8 mouse cellular contexts compared by ENCODE assay signal in genomic region chr17:14943009-14943728, GRCm38 (mm10). TPM values are rescaled to one million over a fixed set of nuclear protein-coding genes. Genes with fewer than 3 reads are reported as not detected.
A peak's percentile ranks its signal among the peaks of the same experiment; 100 is the strongest.
DNase-seq lines count a peak whose midpoint lies in the region; ATAC-seq and TF ChIP-seq lines count a peak whose summit lies in the region.

Gene Wdr27, minus strand, starts transcription at chr17:14943158.
Gene 1600012H06Rik, plus strand, starts transcription at chr17:14943184.

- H3K9ac ChIP-seq in ES-Bruce4 (ENCODE audit: low read depth, poor library complexity, severe bottlenecking), result peak within 1 kb of the TSS; percentile 65
- peak within 1 kb of the TSS; percentile 91 for H3K9ac ChIP-seq in forebrain, embryonic 14.5 days (ENCODE audit: low read length)
- peak within 1 kb of the TSS; percentile 83 for H3K9ac ChIP-seq in neural tube, embryonic 15.5 days (replicated peaks)

- TF ChIP-seq POLR2A in ES-Bruce4 (IDR thresholded peaks at IDR 0.05; ENCODE audit: insufficient read depth, low read length), result no peak

- WGBS in forebrain, embryonic 14.5 days, result under 1% methylated on average over 54 of the region's 54 CpGs
- WGBS in neural tube, embryonic 15.5 days, result under 1% methylated on average over 54 of the region's 54 CpGs

- no peaks in the 10 kb centered on the region for H3K9me3 ChIP-seq in ES-Bruce4 (replicated peaks; ENCODE audit: control insufficient read depth, insufficient read depth, low read length, poor library complexity, severe bottlenecking)
- no peaks in the 10 kb centered on the region for H3K9me3 ChIP-seq in forebrain, embryonic 14.5 days (replicated peaks; ENCODE audit: control insufficient read depth, low read length)
- no peaks in the 10 kb centered on the region for H3K9me3 ChIP-seq in neural tube, embryonic 15.5 days (replicated peaks)

- peak; percentile 99 for DNase-seq in forebrain, embryonic 14.5 days (ENCODE audit: low spot score)
- peak; percentile 99 to 100 for DNase-seq in heart, postnatal 14 days
- peak; percentile 98 for DNase-seq in layer of hippocampus, adult 11-12 months (ENCODE audit: low spot score)
- peak; percentile 98 to 99 for DNase-seq in lung, adult 18-20 months
- DNase-seq in testis, postnatal 14 days (ENCODE audit: low spot score), result peak; percentile 98

- ATAC-seq in cerebellum, adult (ENCODE audit: insufficient number of reproducible peaks, low FRiP score, low TSS enrichment), result peak; percentile 99
- ATAC-seq in forebrain, embryonic 14.5 days, result peak; percentile 100
- ATAC-seq in neural tube, embryonic 15.5 days (ENCODE audit: low FRiP score), result peak; percentile 99

- no peak within 1 kb of the TSS; the same call in 1 of the 2 replicates for H3K27ac ChIP-seq in ES-Bruce4 (ENCODE audit: insufficient read depth, low read length)
- peak within 1 kb of the TSS; percentile 75 for H3K27ac ChIP-seq in forebrain, embryonic 14.5 days (ENCODE audit: low read depth, low read length)
- H3K27ac ChIP-seq in neural tube, embryonic 15.5 days (replicated peaks), result peak within 1 kb of the TSS; percentile 83

- peak within 1 kb of the TSS; percentile 92 for H3K4me3 ChIP-seq in ES-Bruce4 (ENCODE audit: low read depth, low read length)
- H3K4me3 ChIP-seq in forebrain, embryonic 14.5 days (ENCODE audit: low read depth, low read length), result peak within 1 kb of the TSS; percentile 78
- H3K4me3 ChIP-seq in neural tube, embryonic 15.5 days (replicated peaks), result peak within 1 kb of the TSS; percentile 83

- no peaks in the 10 kb centered on the region for H3K27me3 ChIP-seq in ES-Bruce4 (ENCODE audit: control insufficient read depth, insufficient read depth, low read length, poor library complexity, severe bottlenecking)
- H3K27me3 ChIP-seq in forebrain, embryonic 14.5 days (replicated peaks; ENCODE audit: control insufficient read depth, insufficient read depth, low read length), result no peaks in the 10 kb centered on the region
- H3K27me3 ChIP-seq in neural tube, embryonic 15.5 days (replicated peaks), result no peaks in the 10 kb centered on the region

- TF ChIP-seq EP300 in ES-Bruce4 (IDR thresholded peaks at IDR 0.05; ENCODE audit: insufficient read depth, low read depth, low read length), result 0 out of 2 replicates have a peak, but pooled peaks have one; percentile 46

- no peak for TF ChIP-seq CTCF in ES-Bruce4 (IDR thresholded peaks at IDR 0.05; ENCODE audit: low read depth, low read length)

- peaks cover 16% of the 10 kb centered on the region; the same call in 1 of the 2 replicates for H3K36me3 ChIP-seq in ES-Bruce4 (ENCODE audit: control insufficient read depth, insufficient read depth, low read length, poor library complexity, severe bottlenecking)
- H3K36me3 ChIP-seq in forebrain, embryonic 14.5 days (ENCODE audit: control insufficient read depth, insufficient read depth, low read length), result peaks cover 25% of the 10 kb centered on the region
- H3K36me3 ChIP-seq in neural tube, embryonic 15.5 days, result peaks cover 9% of the 10 kb centered on the region

- H3K4me1 ChIP-seq in ES-Bruce4 (ENCODE audit: control insufficient read depth, insufficient read depth, low read length), result no peaks in the 10 kb centered on the region
- peaks cover 14% of the 10 kb centered on the region for H3K4me1 ChIP-seq in forebrain, embryonic 14.5 days (ENCODE audit: control insufficient read depth, insufficient read depth, low read length)
- peaks cover 27% of the 10 kb centered on the region for H3K4me1 ChIP-seq in neural tube, embryonic 15.5 days

- H3K4me2 ChIP-seq in forebrain, embryonic 14.5 days (ENCODE audit: low read length), result peak within 1 kb of the TSS; percentile 95
- peak within 1 kb of the TSS; percentile 88 for H3K4me2 ChIP-seq in neural tube, embryonic 15.5 days

- intact Hi-C loops in heart, postnatal 14 days (cut with DNase I), result no loop called here

RNA-seq across cellular contexts. Expression of gene Wdr27, which starts in this region (rescaled TPM):
- polyA plus RNA-seq in ES-Bruce4 (2011; ENCODE audit: insufficient read depth, insufficient read length, low read depth, missing spikeins), result 1.8 TPM in 1 of 2 replicates, not detected in the other
- polyA plus RNA-seq in forebrain, embryonic 14.5 days (2014; fragmentation: Nextera tagmentation; extraction: Ambion mirVana), result 5.8 and 8.7 TPM in 2 replicates
- total RNA-seq in heart, postnatal 14 days (2021), result 1 to 10 TPM in 1 of 2 experiments, under 1 TPM in 1; 0.73 to 1.7 TPM
- 8.9 and 9.2 TPM in 2 replicates for polyA plus RNA-seq in neural tube, embryonic 15.5 days (2015; fragmentation: Nextera tagmentation; extraction: Ambion mirVana)

RNA-seq across cellular contexts. Expression of gene 1600012H06Rik, which starts in this region (rescaled TPM):
- polyA plus RNA-seq in ES-Bruce4 (2011; ENCODE audit: insufficient read depth, insufficient read length, low read depth, missing spikeins), result 16.1 and 21.1 TPM in 2 replicates
- polyA plus RNA-seq in forebrain, embryonic 14.5 days (2014; fragmentation: Nextera tagmentation; extraction: Ambion mirVana), result 29.3 and 33.3 TPM in 2 replicates
- 10 to 100 TPM; 13.1 to 14.6 TPM for total RNA-seq in heart, postnatal 14 days (2021)
- polyA plus RNA-seq in neural tube, embryonic 15.5 days (2015; fragmentation: Nextera tagmentation; extraction: Ambion mirVana), result 26.8 TPM in 2 replicates
